ENCODE assay signal across 26 mouse cellular contexts in genomic region chr1:158575997-158576396, GRCm38 (mm10).
A peak's percentile ranks its signal among the peaks of the same experiment; 100 is the strongest.
DNase-seq lines count a peak whose midpoint lies in the region; ATAC-seq and TF ChIP-seq lines count a peak whose summit lies in the region.
"Had no signal": no experiment of that assay in that cellular context is flagged by ENCODE, and none has a peak within 500 bp of the region (broad histone marks: within the 10 kb centered on the region; RNA-seq: fewer than 3 reads in every experiment).

No protein-coding gene starts in this region.

- peak overlapping the region; percentile 34; the same call in 1 of the 2 replicates for H3K27ac ChIP-seq in left cerebral cortex, adult 2 months
- H3K27ac ChIP-seq: embryonic facial prominence, embryonic 13.5 days; embryonic facial prominence, embryonic 15.5 days; forebrain, embryonic 10.5 days; forebrain, embryonic 12.5 days had no signal

- intact Hi-C loops in left cerebral cortex, adult 2 months (cut with DNase I), result loop anchor here (2.0 kb wide), 1 partner anchor 63 kb away; no protein-coding TSS in a partner anchor
- intact Hi-C loops in left cerebral cortex, postnatal 4 days (cut with DNase I), result no loop called here

- no peak for TF ChIP-seq CTCF in left cerebral cortex, adult 2 months (IDR thresholded peaks at IDR 0.05)

- no peak for DNase-seq in frontal cortex, adult 2 months (ENCODE audit: extremely low spot score in 1 of 2, low spot score in 1 of 2)
- DNase-seq in left cerebral cortex, adult 2 months (ENCODE audit: extremely low spot score in 1 of 2, low spot score in 2 of 2), result no peak
- DNase-seq in left cerebral cortex, postnatal 4 days, result no peak
- DNase-seq in brain, adult 2 months (ENCODE audit: low read depth, low spot score), result peak; percentile 57
- DNase-seq: adrenal gland, adult 8-10 months; adrenal gland, postnatal 14 days; adrenal gland, postnatal 36 days; B cell, adult 2 months; cerebellum, adult 11 months; cerebellum, adult 18-20 months; cerebellum, adult 8-10 months; cerebellum, adult 9-11 months; cerebellum, postnatal 14 days; cerebellum, postnatal 36 days; embryo, embryonic 11 days had no signal

- no peak overlapping the region for H3K4me3 ChIP-seq in left cerebral cortex, adult 2 months
- H3K4me3 ChIP-seq: embryonic facial prominence, embryonic 13.5 days; embryonic facial prominence, embryonic 15.5 days; erythroblast, embryonic 14.5 days; forebrain, embryonic 10.5 days; forebrain, embryonic 12.5 days had no signal

- ATAC-seq in frontal cortex, adult (ENCODE audit: low TSS enrichment), result peak; percentile 65
- ATAC-seq: activated CD4-positive, CD25-positive, alpha-beta regulatory T cell, adult 4 months; CD4-positive, CD25-positive, alpha-beta regulatory T cell, adult 4 months; forebrain, embryonic 14.5 days; forebrain, embryonic 16.5 days; Patski had no signal
